Mouse (Mus musculus): Measurements from ENCODE around the gene Grm7.

Grm7 gene

GRCm38 (mm10) chr6:111361681-111362080 lies 716.3 kb downstream of the Grm7 start:
- no peak for DNase-seq (ENCODE audit: low spot score in 2 of 2)

- DNase-seq (ENCODE audit: low spot score in 2 of 2) = no peak
Observed at GRCm38 (mm10) chr6:111368111-111368510, 722.7 kb downstream of the Grm7 start.

GRCm38 (mm10) chr6:111368551-111368950 lies 723.2 kb downstream of the Grm7 start:
- DNase-seq (ENCODE audit: low spot score in 2 of 2) = no peak

GRCm38 (mm10) chr6:111369013-111369412 lies 723.6 kb downstream of the Grm7 start:
- DNase-seq (ENCODE audit: low spot score in 2 of 2) = no peak

GRCm38 (mm10) chr6:111371581-111372349 lies 726.4 kb downstream of the Grm7 start:
- no peak for DNase-seq (ENCODE audit: low spot score in 2 of 2)

GRCm38 (mm10) chr6:111372626-111373380 lies 727.4 kb downstream of the Grm7 start:
- DNase-seq (ENCODE audit: low spot score in 2 of 2) = no peak

- DNase-seq (ENCODE audit: low spot score in 2 of 2) = no peak
Observed at GRCm38 (mm10) chr6:111380710-111381109, 735.3 kb downstream of the Grm7 start.

- DNase-seq (ENCODE audit: low spot score in 2 of 2) = no peak
Observed at GRCm38 (mm10) chr6:111408750-111409149, 763.4 kb downstream of the Grm7 start.

- no peak for DNase-seq (ENCODE audit: low spot score in 2 of 2)
Observed at GRCm38 (mm10) chr6:111424737-111425136, 779.4 kb downstream of the Grm7 start.

- no peak for DNase-seq (ENCODE audit: low spot score in 2 of 2)
Observed at GRCm38 (mm10) chr6:111446228-111446627, 800.8 kb downstream of the Grm7 start.

- DNase-seq (ENCODE audit: low spot score in 2 of 2) = no peak
Observed at GRCm38 (mm10) chr6:111447851-111448250, 802.5 kb downstream of the Grm7 start.

GRCm38 (mm10) chr6:111449054-111449783 lies 803.8 kb downstream of the Grm7 start:
- DNase-seq (ENCODE audit: low spot score in 2 of 2) = no peak

- no peak for DNase-seq (ENCODE audit: low spot score in 2 of 2)
Observed at GRCm38 (mm10) chr6:111481866-111482265, 836.5 kb downstream of the Grm7 start.

GRCm38 (mm10) chr6:111486081-111486480 lies 840.7 kb downstream of the Grm7 start:
- no peak for DNase-seq (ENCODE audit: low spot score in 2 of 2)

GRCm38 (mm10) chr6:111487556-111487955 lies 842.2 kb downstream of the Grm7 start:
- no peak for DNase-seq (ENCODE audit: low spot score in 2 of 2)

GRCm38 (mm10) chr6:111492166-111492565 lies 846.8 kb downstream of the Grm7 start:
- DNase-seq (ENCODE audit: low spot score in 2 of 2) = no peak

- no peak for DNase-seq (ENCODE audit: low spot score in 2 of 2)
Observed at GRCm38 (mm10) chr6:111499542-111499941, 854.2 kb downstream of the Grm7 start.

- no peak for DNase-seq (ENCODE audit: low spot score in 2 of 2)
Observed at GRCm38 (mm10) chr6:111510768-111511459, 865.5 kb downstream of the Grm7 start.

GRCm38 (mm10) chr6:111512359-111512758 lies 867.0 kb downstream of the Grm7 start:
- no peak for DNase-seq (ENCODE audit: low spot score in 2 of 2)

- no peak for DNase-seq (ENCODE audit: low spot score in 2 of 2)
Observed at GRCm38 (mm10) chr6:111521229-111521628, 875.8 kb downstream of the Grm7 start.

GRCm38 (mm10) chr6:111522122-111522521 lies 876.7 kb downstream of the Grm7 start:
- no peak for DNase-seq (ENCODE audit: low spot score in 2 of 2)

GRCm38 (mm10) chr6:111529985-111530384 lies 884.6 kb downstream of the Grm7 start:
- DNase-seq (ENCODE audit: low spot score in 2 of 2) = no peak
